ENCODE assay signal across 11 mouse cellular contexts in the genomic region with DNA sequence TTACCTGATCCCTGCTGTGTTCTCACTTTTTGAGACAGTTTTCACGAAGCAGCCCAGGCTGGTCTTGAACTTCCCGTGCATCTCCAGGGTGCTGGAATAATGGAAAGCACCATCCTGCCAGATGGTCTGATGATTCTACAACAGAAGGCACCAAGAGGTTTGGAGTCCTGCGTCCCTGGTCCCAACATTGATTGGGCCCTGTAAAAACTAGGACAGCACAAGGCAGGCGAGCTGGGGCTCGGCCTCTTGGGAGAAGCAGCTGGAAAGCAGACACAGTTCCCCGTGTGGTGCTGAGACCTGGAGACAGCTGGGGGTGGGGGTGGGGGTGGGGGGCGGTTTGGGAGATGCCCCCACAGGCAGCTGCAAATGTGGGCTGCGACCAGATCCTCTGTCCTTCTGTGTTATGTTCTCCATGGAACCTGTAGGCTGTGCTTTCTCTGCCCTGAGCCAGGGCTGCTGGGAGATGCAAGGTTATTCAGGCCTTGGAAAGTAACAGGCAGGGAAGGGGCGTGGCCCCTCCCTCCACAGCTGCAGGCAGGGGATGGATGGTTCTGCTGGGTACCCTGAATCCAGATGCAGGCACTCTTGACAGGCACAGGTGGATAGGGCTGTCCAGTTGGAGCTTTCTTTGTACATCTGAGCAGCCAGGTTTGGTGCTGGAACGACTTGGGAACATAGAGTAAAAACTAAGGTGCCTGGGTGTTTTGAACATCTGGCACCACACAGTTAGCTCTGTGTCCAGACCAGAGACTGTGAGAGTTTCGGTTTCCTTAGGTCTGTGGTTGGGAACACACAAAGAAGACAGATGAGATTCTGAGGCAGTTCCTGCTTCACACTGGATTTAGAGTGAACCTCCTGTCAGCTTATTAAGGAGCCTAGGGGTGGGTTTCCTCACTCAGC. TPM values are rescaled to one million over a fixed set of nuclear protein-coding genes. Genes with fewer than 3 reads are reported as not detected.
DNase-seq lines count a peak whose midpoint lies in the region; ATAC-seq and TF ChIP-seq lines count a peak whose summit lies in the region.
"Had no signal": no experiment of that assay in that cellular context is flagged by ENCODE, and none has a peak within 500 bp of the region (broad histone marks: within the 10 kb centered on the region; RNA-seq: fewer than 3 reads in every experiment).

No protein-coding gene starts in this region.

- peaks cover 8% of the 10 kb centered on the region for H3K27me3 ChIP-seq in heart, embryonic 15.5 days
- no peaks in the 10 kb centered on the region for H3K27me3 ChIP-seq in CH12.LX (replicated peaks)
- H3K27me3 ChIP-seq in embryonic facial prominence, embryonic 13.5 days, result 0 out of 2 replicates have a peak, but pooled peaks cover 7% of the 10 kb centered on the region
- H3K27me3 ChIP-seq in midbrain, embryonic 13.5 days, result peaks cover 15% of the 10 kb centered on the region

- no peak for TF ChIP-seq CTCF in CH12.LX (conservative IDR thresholded peaks at IDR 0.05 in 1 of 2, IDR thresholded peaks at IDR 0.05 in 1 of 2; ENCODE audit: low read depth in 2 of 2, low read length in 2 of 2)

- no peaks in the 10 kb centered on the region for H3K79me2 ChIP-seq in CH12.LX (replicated peaks; ENCODE audit: control insufficient read depth, extremely low read depth, insufficient read depth, poor library complexity, severe bottlenecking)

- H3K9ac ChIP-seq in heart, embryonic 15.5 days, result 0 out of 2 replicates have a peak overlapping the region, but pooled peaks have one; percentile 18
- no peak overlapping the region for H3K9ac ChIP-seq in CH12.LX (ENCODE audit: insufficient read depth, low read depth)
- H3K9ac ChIP-seq in embryonic facial prominence, embryonic 13.5 days, result peak overlapping the region; percentile 33; the same call in 1 of the 2 replicates
- no peak overlapping the region for H3K9ac ChIP-seq in midbrain, embryonic 13.5 days (replicated peaks)

- WGBS in heart, embryonic 15.5 days, result 56% methylated on average over 11 of the region's 11 CpGs
- WGBS in embryonic facial prominence, embryonic 13.5 days, result 37% methylated on average over 11 of the region's 11 CpGs
- WGBS in midbrain, embryonic 13.5 days, result 44% methylated on average over 11 of the region's 11 CpGs

- intact Hi-C loops in heart, postnatal 36 days (cut with DNase I), result no loop called here

- H3K4me2 ChIP-seq in heart, embryonic 15.5 days, result no peak overlapping the region
- H3K4me2 ChIP-seq in CH12.LX (ENCODE audit: insufficient read depth, low read depth, poor library complexity, severe bottlenecking), result peak overlapping the region; percentile 37
- H3K4me2 ChIP-seq in embryonic facial prominence, embryonic 13.5 days, result no peak overlapping the region
- no peak overlapping the region for H3K4me2 ChIP-seq in midbrain, embryonic 13.5 days (replicated peaks)

- in situ Hi-C loops in CH12.LX (cut with MboI; ENCODE audit: low pct_ligation_motif_present, low pct_unique_long_range_greater_than_20kb, low sequenced_read_pairs), result no loop called here

- H3K4me1 ChIP-seq in heart, embryonic 15.5 days (replicated peaks), result peaks cover 23% of the 10 kb centered on the region
- H3K4me1 ChIP-seq in CH12.LX (ENCODE audit: control insufficient read depth in 1 of 2, insufficient read depth in 2 of 2), result peaks cover 37 to 48% of the 10 kb centered on the region in 2 experiments
- H3K4me1 ChIP-seq in embryonic facial prominence, embryonic 13.5 days, result peaks cover 72% of the 10 kb centered on the region
- peaks cover 60% of the 10 kb centered on the region for H3K4me1 ChIP-seq in midbrain, embryonic 13.5 days (replicated peaks)

- no peaks in the 10 kb centered on the region for H3K9me3 ChIP-seq in heart, embryonic 15.5 days (replicated peaks)
- peaks cover 6% of the 10 kb centered on the region for H3K9me3 ChIP-seq in CH12.LX (replicated peaks; ENCODE audit: low read length)
- H3K9me3 ChIP-seq in embryonic facial prominence, embryonic 13.5 days, result no peaks in the 10 kb centered on the region
- no peaks in the 10 kb centered on the region for H3K9me3 ChIP-seq in midbrain, embryonic 13.5 days

- H3K4me3 ChIP-seq in heart, embryonic 15.5 days, result no peak overlapping the region
- H3K4me3 ChIP-seq in CH12.LX (replicated peaks in 1 of 3; ENCODE audit: low read depth in 2 of 3, low read length in 2 of 3, poor library complexity in 1 of 3), result no peak overlapping the region
- H3K4me3 ChIP-seq in embryonic facial prominence, embryonic 13.5 days, result no peak overlapping the region
- no peak overlapping the region for H3K4me3 ChIP-seq in midbrain, embryonic 13.5 days (replicated peaks)

- ATAC-seq in heart, embryonic 15.5 days (replicated peaks; ENCODE audit: insufficient number of reproducible peaks, insufficient read depth, low FRiP score, low read depth), result no peak
- no peak for ATAC-seq in embryonic facial prominence, embryonic 13.5 days (ENCODE audit: insufficient number of reproducible peaks, insufficient read depth, low FRiP score, low TSS enrichment, low read depth)
- ATAC-seq in midbrain, embryonic 13.5 days, result no peak

- DNase-seq in heart, postnatal 36 days, result no peak
- DNase-seq in CH12.LX (ENCODE audit: extremely low read depth), result peak; percentile 65
- DNase-seq in right cerebral cortex, adult 18-20 months, result no peak
- no peak for DNase-seq in thymus, postnatal 25 days
- no peak for DNase-seq in cerebellum, postnatal 4 days (ENCODE audit: low spot score in 2 of 2)
- DNase-seq: lung, postnatal 4 days had no signal

- H3K27ac ChIP-seq in heart, embryonic 15.5 days, result no peak overlapping the region
- H3K27ac ChIP-seq in CH12.LX (ENCODE audit: insufficient read depth, low read depth), result peak overlapping the region; percentile 91
- peak overlapping the region; percentile 79 for H3K27ac ChIP-seq in embryonic facial prominence, embryonic 13.5 days
- H3K27ac ChIP-seq in midbrain, embryonic 13.5 days, result peak overlapping the region; percentile 35; the same call in 1 of the 2 replicates

- dilution Hi-C loops in CH12.LX (cut with MboI; ENCODE audit: extremely low pct_ligation_motif_present, extremely low pct_unique_long_range_greater_than_20kb, low sequenced_read_pairs), result no loop called here

- peak; percentile 65; the same call in 1 of the 2 replicates for TF ChIP-seq EP300 in CH12.LX (IDR thresholded peaks at IDR 0.05; ENCODE audit: low read length)

- TF ChIP-seq POLR2A in CH12.LX (IDR thresholded peaks at IDR 0.05; ENCODE audit: low read depth, low read length), result no peak

- TF ChIP-seq RAD21 in CH12.LX (IDR thresholded peaks at IDR 0.05; ENCODE audit: low read depth, low read length), result no peak

- no peaks in the 10 kb centered on the region for H3K36me3 ChIP-seq in heart, embryonic 15.5 days
- no peaks in the 10 kb centered on the region for H3K36me3 ChIP-seq in CH12.LX (replicated peaks in 1 of 2; ENCODE audit: control insufficient read depth in 1 of 2, insufficient read depth in 1 of 2, low read length in 1 of 2)
- H3K36me3 ChIP-seq in embryonic facial prominence, embryonic 13.5 days, result no peaks in the 10 kb centered on the region
- H3K36me3 ChIP-seq in midbrain, embryonic 13.5 days, result no peaks in the 10 kb centered on the region

TF ChIP-seq in CH12.LX, 34 proteins besides CTCF, POLR2A, EP300 and RAD21:
- TF ChIP-seq UBTF (IDR thresholded peaks at IDR 0.05; ENCODE audit: low read depth, low read length) (no peak), PAX5 (IDR thresholded peaks at IDR 0.05; ENCODE audit: low read length) (no peak), ZKSCAN1 (IDR thresholded peaks at IDR 0.05; ENCODE audit: borderline replicate concordance, low read depth, low read length) (no peak), MAFK (IDR thresholded peaks at IDR 0.05; ENCODE audit: insufficient replicate concordance, low read length) (peak; percentile 59; the same call in 1 of the 2 replicates), RCOR1 (conservative IDR thresholded peaks at IDR 0.05; ENCODE audit: low read depth, low read length) (0 out of 2 replicates have a peak, but pooled peaks have one; percentile 56), ETS1 (conservative IDR thresholded peaks at IDR 0.05; ENCODE audit: low read depth, low read length) (peak; percentile 63), MEF2A (IDR thresholded peaks at IDR 0.05; ENCODE audit: borderline replicate concordance, low read depth, low read length) (no peak), IRF4 (IDR thresholded peaks at IDR 0.05; ENCODE audit: low read depth, low read length) (peak; percentile 82), USF2 (conservative IDR thresholded peaks at IDR 0.05; ENCODE audit: low read depth, low read length) (no peak), TCF12 (IDR thresholded peaks at IDR 0.05; ENCODE audit: low read depth, low read length) (peak; percentile 88), ELF1 (IDR thresholded peaks at IDR 0.05; ENCODE audit: low read depth, low read length) (no peak), CHD2 (IDR thresholded peaks at IDR 0.05; ENCODE audit: low read length) (peak; percentile 20; the same call in 1 of the 2 replicates), MAX (IDR thresholded peaks at IDR 0.05; ENCODE audit: low read length) (peak; percentile 62; the same call in 1 of the 2 replicates), JUND (conservative IDR thresholded peaks at IDR 0.05; ENCODE audit: low read depth, low read length) (no peak), ZC3H11A (IDR thresholded peaks at IDR 0.05; ENCODE audit: low read depth, low read length) (no peak), BHLHE40 (IDR thresholded peaks at IDR 0.05; ENCODE audit: low read depth, low read length) (peak; percentile 40)

RNA-seq across cellular contexts. Expression of a gene that starts 3.5 kb away (rescaled TPM):
- 8.9 and 10.8 TPM in 2 replicates for polyA plus RNA-seq in heart, embryonic 15.5 days (2015; fragmentation: Nextera tagmentation; extraction: Ambion mirVana)
- 10 to 100 TPM; 21.2 to 26.6 TPM for total RNA-seq in heart, postnatal 36 days (2021)
- 5.6 and 8.5 TPM in 2 replicates for total RNA-seq in CH12.LX (2012; rRNA removed)
- 0.96 and 1.3 TPM in 2 replicates for total RNA-seq in CH12.LX (2014; rRNA removed)
- polyA plus RNA-seq in CH12.LX (2012; ENCODE audit: insufficient read length, low read depth), result 8.8 and 9.8 TPM in 2 replicates
- polyA plus RNA-seq in embryonic facial prominence, embryonic 13.5 days (2015; fragmentation: Nextera tagmentation; extraction: Ambion mirVana), result 6.4 and 8.6 TPM in 2 replicates
- polyA plus RNA-seq in midbrain, embryonic 13.5 days (2015; fragmentation: Nextera tagmentation; extraction: Ambion mirVana), result 22.3 and 22.5 TPM in 2 replicates

RNA-seq across cellular contexts. Expression of a gene that starts 47.5 kb away (rescaled TPM):
- polyA plus RNA-seq in heart, embryonic 15.5 days (2015; fragmentation: Nextera tagmentation; extraction: Ambion mirVana), result 0.36 and 0.38 TPM in 2 replicates
- not detected for total RNA-seq in heart, postnatal 36 days (2021)
- not detected in 2 replicates for total RNA-seq in CH12.LX (2012; rRNA removed)
- total RNA-seq in CH12.LX (2014; rRNA removed), result not detected in 2 replicates
- not detected in 2 replicates for polyA plus RNA-seq in CH12.LX (2012; ENCODE audit: insufficient read length, low read depth)
- polyA plus RNA-seq in embryonic facial prominence, embryonic 13.5 days (2015; fragmentation: Nextera tagmentation; extraction: Ambion mirVana), result 1.3 and 1.7 TPM in 2 replicates
- polyA plus RNA-seq in midbrain, embryonic 13.5 days (2015; fragmentation: Nextera tagmentation; extraction: Ambion mirVana), result 2.3 and 2.4 TPM in 2 replicates
- total RNA-seq: ES-E14; liver, adult 2 months had no signal
- polyA plus RNA-seq: liver, adult 2 months had no signal

Comparison
In these comparisons a context has a peak if more than half of its experiments do, and no peak if none do; other contexts are left out.
1. H3K9ac ChIP-seq: peak in heart, embryonic 15.5 days (single experiment) and embryonic facial prominence, embryonic 13.5 days (single experiment); none in CH12.LX (single experiment) and midbrain, embryonic 13.5 days (single experiment).